Mouse (Mus musculus): ENCODE results near the gene Amdhd1.
A peak's percentile ranks its signal among the peaks of the same experiment; 100 is the strongest.

DNA sequence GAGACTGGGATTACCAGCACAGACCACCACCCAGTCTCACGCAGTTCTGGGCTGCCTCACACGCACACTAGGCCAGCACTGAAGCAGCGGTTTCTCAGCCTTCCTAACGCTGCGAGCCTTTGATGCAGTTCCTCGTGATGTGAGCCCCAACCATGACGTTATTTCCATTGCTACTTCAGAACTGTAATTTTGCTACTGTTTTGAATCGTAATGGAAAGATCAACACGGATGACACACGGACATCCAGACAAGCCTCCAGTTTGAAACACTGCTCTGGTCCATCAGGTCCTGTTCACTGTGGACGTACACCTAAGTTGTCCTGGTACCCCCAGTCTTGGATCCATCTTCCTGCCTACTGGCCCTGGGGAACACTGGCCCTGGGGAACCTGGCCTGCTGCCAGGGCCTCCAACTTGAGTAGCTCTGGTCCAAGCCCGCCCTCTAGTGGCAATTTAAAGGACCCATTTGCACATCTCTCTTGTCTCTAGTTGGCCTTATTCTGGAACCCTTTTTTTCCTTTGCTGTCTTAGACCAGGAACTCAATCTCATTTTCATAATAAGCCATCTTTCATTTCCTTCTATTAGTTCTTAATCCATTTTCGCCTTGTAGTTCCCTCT, 37.5 kb upstream of the Amdhd1 start:
- TF ChIP-seq CTCF (IDR thresholded peaks at IDR 0.05; ENCODE audit: borderline replicate concordance, control insufficient read depth, extremely low read depth, insufficient read depth, low read length, poor library complexity) (peak; percentile 78), POLR2A (IDR thresholded peaks at IDR 0.05; ENCODE audit: control insufficient read depth, extremely low read depth, insufficient read depth, low read length, poor library complexity) (no peak)
